Mouse (Mus musculus) layer of hippocampus, adult 18-20 months (tissue): ENCODE measurements around the gene Zkscan16. TPM values are rescaled to one million over a fixed set of nuclear protein-coding genes. Genes with fewer than 3 reads are reported as not detected.

ENCODE experiments used
- DNase-seq, 2 experiments: peaks; one replicate each; pipeline ENCODE4 v3.0.0; 2022; ENCODE audit warnings: low spot score in 2 of 2
- long read RNA-seq: library from polyadenylated mRNA; stranded (forward); transcript quantifications from one replicate; pipeline ENCODE4 v2.0.0, GENCODE M21; 2021
- total RNA-seq, 2 experiments: library from RNA; stranded (reverse); gene quantifications; 2 replicates each; pipeline ENCODE4 v1.2.3; 2021

The Zkscan16 gene
- total RNA-seq: 10 to 100 TPM; 55.5 to 58.4 TPM
- long read RNA-seq, partial matches to known transcripts: 0 of 1 reads
- long read RNA-seq, other reads (novel, unspliced or antisense): 1 of 1 reads

GRCm38 (mm10) chr4:58943420-58944205 lies at the start of gene Zkscan16:
Gene Zkscan16, plus strand, starts transcription at chr4:58943628.
- DNase-seq: peak; percentile 90 to 94

GRCm38 (mm10) chr4:58894399-58894798 lies 49.0 kb upstream of the Zkscan16 start:
- DNase-seq: no peak

DNA sequence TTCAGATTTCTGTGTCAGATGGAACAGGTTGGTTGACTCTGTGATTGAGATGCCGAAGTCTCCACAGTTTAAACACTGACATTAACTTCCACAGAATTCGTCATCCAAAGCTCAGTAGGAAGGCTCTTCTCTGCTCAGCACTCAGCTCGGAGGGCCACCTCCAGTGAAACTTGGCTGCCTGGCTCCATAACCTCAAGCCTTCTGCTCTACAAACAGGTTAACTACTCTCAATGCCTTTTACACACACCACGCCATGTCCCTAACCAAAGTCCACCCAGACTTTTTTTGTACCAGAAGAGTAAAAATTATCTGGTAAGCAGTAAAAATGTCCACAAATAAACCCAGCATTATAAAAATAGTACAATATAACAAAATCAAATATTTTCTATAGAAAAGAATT lies 46.0 kb upstream of the Zkscan16 start:
- no peak for DNase-seq

DNA sequence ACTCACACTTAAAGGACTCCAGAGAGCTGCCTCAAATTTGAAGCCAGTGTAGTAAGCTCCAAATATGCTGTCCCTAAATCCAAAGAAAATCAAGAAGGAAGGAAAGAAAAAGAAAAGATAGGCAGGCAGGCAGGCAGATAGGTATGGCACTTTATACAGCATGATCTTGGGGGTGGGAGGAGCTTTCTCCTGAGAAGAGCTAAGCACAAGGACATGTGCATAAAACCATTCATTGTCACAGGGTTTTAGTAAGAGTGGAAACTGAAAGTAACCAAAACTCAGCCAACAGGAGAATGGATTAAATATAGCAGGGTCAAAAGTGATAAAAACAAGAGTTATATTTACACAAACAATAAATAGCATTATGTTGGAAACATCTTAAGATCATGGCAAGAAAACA lies 45.1 kb upstream of the Zkscan16 start:
- DNase-seq: no peak

- DNase-seq: no peak
Observed at GRCm38 (mm10) chr4:58907453-58907852, 36.0 kb upstream of the Zkscan16 start.

GRCm38 (mm10) chr4:58910175-58911068 lies 33.0 kb upstream of the Zkscan16 start:
- no peak for DNase-seq

DNA sequence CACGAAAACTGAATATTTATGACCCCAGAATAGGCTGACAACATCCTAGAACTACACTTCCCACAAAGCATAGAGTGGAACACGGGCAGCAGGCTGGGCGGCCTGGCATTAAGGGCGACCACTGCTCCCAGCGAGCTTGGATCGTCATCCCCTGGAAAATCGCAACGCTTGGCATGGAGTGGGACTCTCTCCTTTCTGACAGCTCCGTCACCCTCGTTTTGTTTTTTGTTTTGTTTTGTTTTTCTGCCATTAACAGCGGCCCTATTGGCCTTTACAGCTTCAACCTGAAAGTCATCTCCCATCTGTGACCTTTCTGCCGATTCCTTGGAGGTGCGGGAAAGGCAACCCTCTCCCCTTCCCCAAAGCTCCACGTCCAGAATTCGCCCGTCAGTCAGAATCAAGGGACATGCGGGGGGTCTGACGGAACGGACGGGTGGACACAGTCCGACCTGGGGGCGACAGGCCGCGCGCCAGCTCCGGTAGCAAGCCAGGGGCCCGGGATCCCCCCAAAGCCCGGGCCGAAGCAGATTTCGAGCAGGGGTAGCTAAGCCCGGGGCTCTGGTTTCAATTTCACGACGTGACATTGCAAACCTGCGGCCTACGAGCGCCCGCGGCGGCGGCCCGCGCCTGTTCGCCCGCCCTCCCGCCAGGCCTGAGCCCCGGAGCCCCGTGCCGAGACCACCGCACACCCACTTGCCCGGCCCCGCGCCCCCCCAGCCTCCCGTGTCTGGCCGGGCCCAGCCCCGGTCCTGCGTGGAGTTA lies 32.2 kb upstream of the Zkscan16 start:
- peak; percentile 37 to 61 for DNase-seq

DNA sequence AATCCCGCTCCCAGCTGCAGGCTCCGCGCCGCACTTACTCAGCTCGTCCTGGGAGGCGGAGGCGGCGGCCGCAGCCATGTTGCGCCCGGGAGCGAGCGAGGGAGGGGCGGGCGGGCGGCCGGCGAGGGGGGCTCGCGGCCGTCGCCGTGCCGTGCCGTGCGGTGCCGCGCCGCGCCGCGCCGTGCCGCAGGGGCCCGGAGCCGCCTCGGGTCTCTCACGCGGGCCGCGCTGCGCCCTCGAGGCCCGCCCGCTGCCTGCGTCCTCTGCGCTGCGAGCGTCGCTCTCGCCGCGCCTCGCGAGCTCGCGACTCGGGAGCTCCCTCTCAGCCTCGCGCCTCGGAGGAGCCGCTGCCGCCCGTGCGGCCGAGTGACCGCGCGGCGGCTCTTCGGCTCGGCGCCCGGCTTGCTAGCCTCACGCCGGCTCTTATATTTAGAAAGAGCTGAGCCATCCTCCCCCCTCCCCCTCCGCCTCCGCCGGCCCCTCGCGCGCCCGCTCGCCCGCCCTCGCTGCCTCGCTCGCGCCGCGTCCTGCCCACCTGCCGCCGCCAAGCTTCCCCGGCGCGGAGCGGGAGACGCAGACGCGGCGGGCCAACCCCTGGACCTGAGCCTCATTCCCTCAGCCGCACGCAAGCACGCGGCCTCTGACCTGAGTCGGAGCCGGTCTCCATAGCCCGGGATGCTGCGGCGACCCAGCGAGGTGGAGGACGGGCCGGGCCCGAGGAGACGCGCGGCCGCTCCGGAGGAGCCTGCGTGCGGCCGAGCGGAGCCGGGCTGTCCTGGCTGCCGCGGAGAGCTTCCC lies 31.4 kb upstream of the Zkscan16 start:
- peak; percentile 19 to 68 for DNase-seq

DNA sequence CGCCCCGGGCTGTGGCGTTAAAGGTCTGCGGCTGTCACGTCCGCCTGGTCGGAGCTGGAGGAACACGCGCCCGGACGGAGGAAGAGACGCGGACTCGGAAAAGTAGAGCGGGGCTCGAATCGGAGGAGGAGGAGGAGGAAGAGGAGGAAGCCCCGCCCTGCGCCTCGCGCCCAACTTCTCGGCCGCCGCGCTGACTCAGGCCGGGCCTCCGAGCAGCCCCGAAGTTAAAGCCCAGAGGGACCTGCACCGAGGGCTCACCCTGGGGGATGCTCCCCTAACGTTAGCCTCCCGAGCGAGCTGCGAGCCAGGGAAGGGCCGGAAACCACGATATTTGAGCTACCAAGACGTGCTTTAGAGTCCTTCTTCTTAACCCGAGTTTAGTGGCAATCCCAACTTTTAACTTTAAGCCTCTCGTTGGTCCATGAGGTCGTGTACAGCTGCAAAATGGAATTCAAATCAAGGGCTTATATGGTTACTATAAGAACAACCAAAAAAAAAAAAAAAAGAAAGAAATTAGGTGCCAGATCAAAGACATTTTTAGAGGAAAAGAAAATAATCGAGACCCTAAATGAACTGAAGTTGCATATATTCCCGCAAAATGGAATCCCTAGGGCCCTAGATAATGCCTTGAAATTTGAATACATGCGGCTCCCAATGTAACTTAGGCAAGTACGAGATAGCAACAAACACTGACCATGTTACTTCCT lies 30.6 kb upstream of the Zkscan16 start, which contains the start of gene Ecpas:
Gene Ecpas (minus strand): TSS at position 121 of the 707 bp plus-strand sequence.
- peak; percentile 58 to 77 for DNase-seq

DNA sequence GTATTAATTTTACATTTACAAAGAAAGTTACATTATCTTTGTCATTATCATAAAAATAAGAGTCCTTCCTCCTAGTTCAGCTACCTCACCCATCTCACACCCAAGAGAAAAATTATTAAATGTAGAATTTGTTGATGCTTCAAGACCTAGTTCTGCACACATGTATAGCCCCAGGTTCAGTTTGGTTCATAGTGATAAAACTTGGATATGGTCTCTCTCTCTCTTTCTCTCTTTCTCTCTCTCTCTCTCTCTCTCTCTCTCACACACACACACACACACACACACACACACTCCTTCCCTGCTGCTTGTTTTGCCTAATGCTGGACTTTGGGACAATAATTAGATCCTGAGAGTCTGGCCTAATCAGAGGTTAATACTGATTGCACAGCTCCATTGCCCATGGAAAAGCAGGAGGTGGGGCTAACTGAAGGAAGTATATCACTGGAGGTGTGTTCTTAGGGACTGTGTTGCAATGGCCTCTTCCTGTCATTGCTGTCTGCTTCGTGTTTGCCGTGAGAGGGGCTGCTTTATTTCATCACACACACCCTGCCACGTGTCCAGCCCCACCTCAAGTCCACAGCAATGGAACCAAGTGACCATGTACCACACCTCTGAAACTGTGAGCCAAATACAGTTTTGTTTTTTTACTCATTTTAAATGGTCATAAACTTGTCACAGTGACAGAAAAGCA lies 29.9 kb upstream of the Zkscan16 start:
- no peak for DNase-seq

DNA sequence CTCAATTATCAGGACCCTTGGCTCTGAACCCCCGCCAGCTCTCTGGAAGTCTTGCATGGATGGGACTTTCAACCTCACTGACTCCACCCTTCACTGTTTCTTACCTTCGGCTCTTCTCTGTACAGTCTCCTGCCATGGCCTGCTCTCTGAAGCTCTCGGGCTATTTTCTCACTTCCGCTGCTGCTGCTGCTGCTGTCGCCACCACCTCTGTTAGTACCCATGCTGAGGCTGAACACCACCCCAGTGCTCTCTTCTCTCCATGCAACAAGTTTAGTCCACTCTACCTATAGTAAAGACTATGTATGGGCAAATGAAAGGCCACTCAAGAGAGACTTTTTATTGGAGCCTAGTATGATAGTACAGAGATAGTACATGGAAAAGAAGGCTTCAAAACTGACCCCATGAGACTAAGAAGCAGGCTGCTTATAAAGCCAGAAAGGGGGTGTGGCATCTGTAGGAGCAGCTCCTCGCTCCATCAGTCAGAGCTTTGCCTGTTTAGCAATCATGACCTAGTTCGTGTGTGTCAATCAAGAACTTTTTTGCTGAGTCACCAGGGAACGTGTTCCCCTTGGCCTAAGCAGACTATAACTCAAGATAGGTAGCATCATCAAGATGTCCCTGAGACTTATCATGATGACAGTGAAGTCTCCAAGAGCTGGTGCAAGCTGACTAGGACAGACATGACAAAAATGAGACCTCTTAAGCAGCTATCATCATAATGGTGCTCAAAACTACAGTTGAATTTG lies 28.2 kb upstream of the Zkscan16 start:
- DNase-seq: no peak

- DNase-seq: no peak
Observed at GRCm38 (mm10) chr4:58923933-58924332, 19.5 kb upstream of the Zkscan16 start.

GRCm38 (mm10) chr4:58925664-58926063 lies 17.8 kb upstream of the Zkscan16 start:
- no peak for DNase-seq

GRCm38 (mm10) chr4:58926120-58926519 lies 17.3 kb upstream of the Zkscan16 start:
- no peak for DNase-seq

- no peak for DNase-seq
Observed at GRCm38 (mm10) chr4:58927661-58928060, 15.8 kb upstream of the Zkscan16 start.

DNA sequence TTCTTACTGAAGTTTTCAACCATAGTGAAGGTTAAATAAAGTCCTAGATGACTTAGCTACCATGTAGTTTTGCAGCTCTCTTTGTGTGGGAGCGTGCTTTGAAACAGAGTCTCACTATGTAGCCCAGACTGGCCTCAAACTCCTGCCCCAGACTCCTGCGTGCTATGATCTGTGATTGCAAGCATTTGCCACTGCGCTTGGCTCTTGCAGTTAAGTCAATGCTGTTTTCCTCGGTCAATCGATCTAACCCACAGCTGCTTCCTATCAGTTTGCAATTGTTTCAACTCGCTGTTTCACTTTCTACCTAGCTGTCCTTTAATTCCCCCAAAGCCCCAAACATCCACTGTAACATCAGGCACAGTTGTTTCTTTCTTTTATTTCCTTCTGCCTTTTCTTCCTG lies 10.9 kb upstream of the Zkscan16 start:
- DNase-seq: no peak

DNA sequence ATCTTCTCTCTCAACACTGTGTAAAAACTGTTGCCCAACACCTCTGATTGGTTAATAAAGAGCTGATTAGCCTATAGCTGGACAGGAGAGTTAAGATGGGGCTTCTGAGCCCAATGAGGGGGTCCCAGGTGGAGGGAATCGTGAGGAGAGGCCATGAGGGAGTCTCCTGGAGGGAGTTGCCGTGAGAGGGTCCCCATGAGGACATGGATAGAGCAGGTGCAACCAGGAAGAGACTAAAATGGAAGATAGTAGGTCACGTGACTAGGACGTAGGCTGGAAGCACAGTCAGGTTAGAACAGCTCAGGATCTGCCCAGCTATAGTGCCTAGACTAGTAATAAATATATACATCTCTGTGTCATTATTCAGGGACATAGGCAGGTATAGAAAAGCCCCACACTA lies 9.1 kb upstream of the Zkscan16 start:
- no peak for DNase-seq

DNA sequence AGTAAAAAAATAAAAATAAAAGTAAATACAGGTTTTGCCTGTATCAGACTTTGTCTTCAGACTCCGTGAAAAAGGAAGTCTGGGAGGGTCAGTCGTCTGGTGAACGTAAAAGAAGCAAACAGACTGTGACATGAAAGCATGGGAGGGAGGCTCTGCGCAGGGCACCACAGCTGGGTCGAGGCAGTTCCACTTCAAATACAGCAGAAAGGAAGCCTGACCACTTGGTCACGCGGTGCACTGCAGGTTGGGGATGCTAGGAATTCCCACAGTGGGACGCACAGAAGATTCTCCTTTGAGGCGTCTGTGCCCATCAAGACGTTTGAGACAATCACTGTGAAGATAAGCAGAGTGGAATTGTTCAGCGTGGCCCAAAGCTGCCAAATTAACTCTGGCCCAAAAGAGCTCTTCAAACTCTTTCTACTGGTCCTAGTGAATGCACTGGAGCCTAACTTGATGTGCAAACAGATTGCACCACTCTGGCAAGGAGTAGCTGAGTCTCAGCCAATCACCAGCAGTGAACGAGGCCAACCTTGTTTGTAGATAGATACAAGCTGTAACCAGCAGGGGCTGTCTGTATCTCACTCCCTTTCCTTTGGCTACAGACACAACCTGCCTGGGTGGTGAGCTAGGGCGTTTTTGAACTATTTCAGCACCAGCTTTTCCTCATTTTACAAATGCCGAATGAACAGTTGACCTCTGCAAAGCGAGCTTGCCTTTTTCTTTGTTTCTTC lies 8.5 kb upstream of the Zkscan16 start:
- DNase-seq: peak; percentile 46 to 66
